Mouse (Mus musculus) neural tube, embryonic 12.5 days (tissue): ENCODE data around the gene Mcoln2. TPM values are rescaled to one million over a fixed set of nuclear protein-coding genes. Genes with fewer than 3 reads are reported as not detected.

ENCODE experiments used
- ATAC-seq: fragments of 200-750 bp; cut with Nextera tagmentation; 2 replicates; pipeline ENCODE4 v1.8.0; 2017; ENCODE audit warnings: low read depth, mild to moderate bottlenecking, moderate TSS enrichment, moderate library complexity; ENCODE audit not compliant: low FRiP score
- H3K27ac ChIP-seq: fragments of 300-500 bp; sonication (generic); 2 replicates; pipeline ENCODE4 v1.5.1; 2016
- H3K27me3 ChIP-seq: fragments of 300-500 bp; sonication (generic); replicated peaks from 2 replicates; pipeline ENCODE4 v1.6.1; 2016; ENCODE audit warnings: mild to moderate bottlenecking
- H3K36me3 ChIP-seq: fragments of 300-500 bp; sonication (generic); 2 replicates; pipeline ENCODE4 v1.6.1; 2016; ENCODE audit warnings: mild to moderate bottlenecking
- H3K4me1 ChIP-seq: fragments of 300-500 bp; sonication (generic); 2 replicates; pipeline ENCODE4 v1.6.1; 2016
- H3K4me2 ChIP-seq: fragments of 300-500 bp; sonication (generic); replicated peaks from 2 replicates; pipeline ENCODE4 v1.6.1; 2016; ENCODE audit warnings: mild to moderate bottlenecking
- H3K4me3 ChIP-seq: fragments of 300-500 bp; sonication (generic); 2 replicates; pipeline ENCODE4 v1.5.1; 2016
- H3K9ac ChIP-seq: fragments of 300-500 bp; sonication (generic); 2 replicates; pipeline ENCODE4 v1.6.1; 2016; ENCODE audit warnings: mild to moderate bottlenecking
- H3K9me3 ChIP-seq: fragments of 300-500 bp; sonication (generic); 2 replicates; pipeline ENCODE4 v1.6.1; 2016; ENCODE audit warnings: mild to moderate bottlenecking
- WGBS: fragments of 180-500 bp; shearing (Covaris S2); methylation state at CpG from one replicate; pipeline ENCODE4 v1.1.7; 2016; 5-methylcytosine and 5-hydroxymethylcytosine counted together
- polyA plus RNA-seq: library from polyadenylated mRNA; unstranded; fragments of >200 nt; fragmentation: Nextera tagmentation; extraction: Ambion mirVana; gene quantifications from 2 replicates; pipeline ENCODE4 v1.2.1, GENCODE M21; 2016

The Mcoln2 gene
- polyA plus RNA-seq, 1 experiment from 2014 or later: 0.32 TPM

- Histone ChIP-seq H3K4me3 (no peak overlapping the region), H3K9me3 (no peaks in the 10 kb centered on the region), H3K4me1 (no peaks in the 10 kb centered on the region), H3K27ac (no peak overlapping the region), H3K27me3 (no peaks in the 10 kb centered on the region), H3K4me2 (no peak overlapping the region), H3K9ac (no peak overlapping the region), H3K36me3 (no peaks in the 10 kb centered on the region)
- WGBS: 88% methylated on average over 1 of the region's 1 CpGs
- no peak for ATAC-seq
Observed at GRCm38 (mm10) chr3:146244630-146245029, 95.0 kb downstream of the Mcoln2 start.

Other genes starting within 250 kb of the Mcoln2 start
- gene Bcl10, start 227.0 kb upstream of the Mcoln2 start, polyA plus RNA-seq: 48.8 and 52.1 TPM in 2 replicates
- 64.7 and 68.2 TPM in 2 replicates for gene 2410004B18Rik, start 211.8 kb upstream of the Mcoln2 start, polyA plus RNA-seq
- gene Syde2, start 162.0 kb upstream of the Mcoln2 start, polyA plus RNA-seq: 0.76 and 0.84 TPM in 2 replicates
- gene Wdr63, start 41.7 kb upstream of the Mcoln2 start, polyA plus RNA-seq: 0.24 TPM in 1 of 2 replicates, not detected in the other
- 1.9 and 2.2 TPM in 2 replicates for gene Mcoln3, start 32.4 kb upstream of the Mcoln2 start, polyA plus RNA-seq
- 1.5 and 2.1 TPM in 2 replicates for gene Lpar3, start 71.1 kb downstream of the Mcoln2 start, polyA plus RNA-seq